Mouse (Mus musculus): ENCODE data around the gene Duoxa1.

DNA sequence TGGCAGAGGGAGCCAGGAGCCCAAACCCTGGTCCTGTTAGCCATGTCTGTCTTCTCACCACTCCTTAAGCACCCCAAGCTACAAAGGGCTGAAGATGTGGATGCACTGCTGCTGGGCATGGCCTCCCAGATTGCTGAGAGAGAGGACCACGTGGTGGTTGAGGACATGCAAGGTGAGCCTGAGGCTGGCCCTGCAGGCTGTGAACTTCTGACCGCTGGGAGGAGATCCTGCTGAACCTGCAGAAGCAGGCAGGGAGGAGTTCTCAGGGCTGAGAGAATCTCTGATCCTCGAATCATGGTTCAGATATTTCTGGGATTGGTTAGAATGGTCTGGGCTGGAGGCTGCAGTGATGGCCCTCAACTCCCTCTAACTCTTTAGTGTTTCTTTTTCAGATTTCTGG lies 10.4 kb upstream of the Duoxa1 start:
- TF ChIP-seq CTCF (IDR thresholded peaks at IDR 0.05; ENCODE audit: extremely low read depth, insufficient read depth, low read length) (no peak), POLR2A (IDR thresholded peaks at IDR 0.05; ENCODE audit: extremely low read depth, insufficient read depth, low read length) (no peak)

Measured in cortical plate, adult 2 months (tissue).